Mouse (Mus musculus): Measurements from ENCODE around the gene Prkca.

DNA sequence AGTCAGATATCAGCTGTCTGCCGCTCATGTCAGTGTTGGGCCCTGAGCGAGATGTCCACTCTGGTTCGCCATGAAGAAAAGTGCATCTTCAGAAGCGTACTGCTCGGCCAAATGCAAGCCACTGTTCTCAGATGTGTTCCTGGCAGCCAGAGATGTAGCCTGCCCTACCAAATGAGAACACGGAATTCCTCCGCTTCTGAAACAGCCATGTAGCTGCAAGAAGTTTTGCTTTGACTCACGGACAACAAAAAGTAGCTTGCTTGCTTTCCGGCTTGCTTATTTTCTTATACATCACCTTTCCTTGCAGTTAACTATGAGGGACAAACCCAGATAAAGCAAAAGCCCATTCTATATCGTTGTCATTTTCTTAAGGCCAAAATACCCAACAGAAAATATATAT is 129.9 kb downstream of the Prkca start:
- TF ChIP-seq CTCF (IDR thresholded peaks at IDR 0.05; ENCODE audit: control insufficient read depth, insufficient read depth, insufficient read length) = no peak
- no peak for TF ChIP-seq USF1 (IDR thresholded peaks at IDR 0.05; ENCODE audit: low read depth)
